8 mouse cellular contexts compared by ENCODE assay signal in genomic region chr2:170185137-170185837, GRCm38 (mm10). TPM values are rescaled to one million over a fixed set of nuclear protein-coding genes. Genes with fewer than 3 reads are reported as not detected.
DNase-seq lines count a peak whose midpoint lies in the region; ATAC-seq lines count a peak whose summit lies in the region.

No protein-coding gene starts in this region.

- H3K4me2 ChIP-seq in heart, embryonic 16.5 days (ENCODE audit: low read depth, low read length), result peak overlapping the region; percentile 71
- H3K4me2 ChIP-seq in hindbrain, embryonic 15.5 days, result peak overlapping the region; percentile 76
- peak overlapping the region; percentile 63 for H3K4me2 ChIP-seq in midbrain, embryonic 13.5 days (replicated peaks)

- DNase-seq in heart, postnatal 10 days, result no peak
- peak; percentile 57 for DNase-seq in R1 (ENCODE audit: low read depth, low spot score)
- no peak for DNase-seq in ovary, postnatal 36 days (ENCODE audit: low spot score)
- DNase-seq in layer of hippocampus, postnatal 25 days (ENCODE audit: extremely low spot score in 1 of 2, low spot score in 1 of 2), result no peak
- DNase-seq in ovary, postnatal 14 days (ENCODE audit: low spot score), result no peak

- H3K4me3 ChIP-seq in heart, embryonic 16.5 days (ENCODE audit: low read length), result peak overlapping the region; percentile 56
- peak overlapping the region; percentile 47; the same call in 1 of the 2 replicates for H3K4me3 ChIP-seq in hindbrain, embryonic 15.5 days
- peak overlapping the region; percentile 50; the same call in 1 of the 2 replicates for H3K4me3 ChIP-seq in midbrain, embryonic 13.5 days (replicated peaks)

- 0 out of 2 replicates have a peak, but pooled peaks have one; percentile 33 for ATAC-seq in heart, embryonic 16.5 days (replicated peaks; ENCODE audit: extremely low read depth, insufficient read depth, low FRiP score)
- ATAC-seq in hindbrain, embryonic 15.5 days (ENCODE audit: low FRiP score, low read depth), result no peak
- no peak for ATAC-seq in midbrain, embryonic 13.5 days

- peak overlapping the region; percentile 69 for H3K27ac ChIP-seq in heart, embryonic 16.5 days (ENCODE audit: low read length)
- H3K27ac ChIP-seq in hindbrain, embryonic 15.5 days (replicated peaks), result peak overlapping the region; percentile 46; the same call in 1 of the 2 replicates
- H3K27ac ChIP-seq in midbrain, embryonic 13.5 days, result no peak overlapping the region

- H3K27me3 ChIP-seq in heart, embryonic 16.5 days (ENCODE audit: control insufficient read depth, insufficient read depth, low read length), result no peaks in the 10 kb centered on the region
- H3K27me3 ChIP-seq in hindbrain, embryonic 15.5 days, result no peaks in the 10 kb centered on the region
- H3K27me3 ChIP-seq in midbrain, embryonic 13.5 days, result no peaks in the 10 kb centered on the region

- H3K9me3 ChIP-seq in heart, embryonic 16.5 days (replicated peaks; ENCODE audit: control insufficient read depth, low read length), result no peaks in the 10 kb centered on the region
- H3K9me3 ChIP-seq in hindbrain, embryonic 15.5 days, result no peaks in the 10 kb centered on the region
- H3K9me3 ChIP-seq in midbrain, embryonic 13.5 days, result no peaks in the 10 kb centered on the region

- H3K36me3 ChIP-seq in heart, embryonic 16.5 days (ENCODE audit: control insufficient read depth, insufficient read depth), result no peaks in the 10 kb centered on the region
- no peaks in the 10 kb centered on the region for H3K36me3 ChIP-seq in hindbrain, embryonic 15.5 days
- no peaks in the 10 kb centered on the region for H3K36me3 ChIP-seq in midbrain, embryonic 13.5 days

- 56% methylated on average over 4 of the region's 4 CpGs for WGBS in heart, embryonic 16.5 days
- WGBS in hindbrain, embryonic 15.5 days, result 78% methylated on average over 4 of the region's 4 CpGs
- WGBS in midbrain, embryonic 13.5 days, result 86% methylated on average over 4 of the region's 4 CpGs

- intact Hi-C loops in heart, postnatal 10 days (cut with DNase I), result no loop called here

- H3K4me1 ChIP-seq in heart, embryonic 16.5 days (ENCODE audit: control insufficient read depth, insufficient read depth, low read length), result peaks cover 10% of the 10 kb centered on the region
- H3K4me1 ChIP-seq in hindbrain, embryonic 15.5 days (replicated peaks), result 0 out of 2 replicates have a peak, but pooled peaks cover 4% of the 10 kb centered on the region
- H3K4me1 ChIP-seq in midbrain, embryonic 13.5 days (replicated peaks), result peaks cover 14% of the 10 kb centered on the region; the same call in 1 of the 2 replicates

- H3K9ac ChIP-seq in heart, embryonic 16.5 days (ENCODE audit: low read length), result peak overlapping the region; percentile 72
- peak overlapping the region; percentile 47; the same call in 1 of the 2 replicates for H3K9ac ChIP-seq in hindbrain, embryonic 15.5 days
- peak overlapping the region; percentile 61; the same call in 1 of the 2 replicates for H3K9ac ChIP-seq in midbrain, embryonic 13.5 days (replicated peaks)

RNA-seq across cellular contexts. Expression of gene Zfp217, which starts 37.4 kb away (rescaled TPM):
- polyA plus RNA-seq in heart, embryonic 16.5 days (2015; fragmentation: Nextera tagmentation; extraction: Ambion mirVana), result 3.2 and 3.6 TPM in 2 replicates
- 10 to 100 TPM; 14.4 to 17.7 TPM for total RNA-seq in heart, postnatal 10 days (2021)
- polyA plus RNA-seq in hindbrain, embryonic 15.5 days (2015; fragmentation: Nextera tagmentation; extraction: Ambion mirVana), result 1.7 and 1.9 TPM in 2 replicates
- 1.8 and 1.9 TPM in 2 replicates for polyA plus RNA-seq in midbrain, embryonic 13.5 days (2015; fragmentation: Nextera tagmentation; extraction: Ambion mirVana)
- 1 to 10 TPM; 2.6 to 5.4 TPM for total RNA-seq in layer of hippocampus, postnatal 25 days (2021)
